Mouse (Mus musculus) spleen, embryonic (tissue): Measurements from ENCODE around the gene Hist1h2ak.
"Not testable (repeated sequence)": the region's sequence is repeated elsewhere in the genome, so short reads cannot be mapped to it uniquely, and the experiment has no call there.

Experiments used
- CTCF ChIA-PET: fragments of 350-600 bp; sonication (Branson Sonifier 250); formaldehyde crosslinking; loops from one replicate; lab custom pipeline; 2022; lab: Charles Lee

Gene Hist1h2ak

DNA sequence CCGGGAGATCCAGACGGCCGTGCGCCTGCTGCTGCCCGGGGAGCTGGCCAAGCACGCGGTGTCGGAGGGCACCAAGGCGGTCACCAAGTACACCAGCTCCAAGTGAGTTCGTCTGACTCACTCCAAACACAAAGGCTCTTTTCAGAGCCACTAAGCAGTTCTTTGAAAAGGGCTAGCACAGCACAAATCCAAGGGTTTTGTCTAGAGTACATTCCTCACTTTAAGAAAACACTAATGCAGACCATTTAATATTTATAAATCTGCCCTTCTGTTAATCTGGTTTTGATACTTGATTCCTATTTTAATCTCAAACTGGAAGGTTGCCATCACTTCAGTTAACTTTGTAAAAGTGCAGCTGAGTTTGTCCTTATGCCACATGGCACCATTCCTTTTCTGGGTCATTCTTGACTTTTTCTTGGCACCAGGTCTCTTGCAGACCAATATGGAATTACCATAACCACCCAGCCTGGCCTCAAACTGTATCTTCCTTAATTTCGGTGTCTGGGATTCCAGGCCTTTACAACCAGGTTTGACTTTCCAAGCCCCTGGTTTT, 31.2 kb downstream of the Hist1h2ak start:
- CTCF ChIA-PET: no interaction called here

DNA sequence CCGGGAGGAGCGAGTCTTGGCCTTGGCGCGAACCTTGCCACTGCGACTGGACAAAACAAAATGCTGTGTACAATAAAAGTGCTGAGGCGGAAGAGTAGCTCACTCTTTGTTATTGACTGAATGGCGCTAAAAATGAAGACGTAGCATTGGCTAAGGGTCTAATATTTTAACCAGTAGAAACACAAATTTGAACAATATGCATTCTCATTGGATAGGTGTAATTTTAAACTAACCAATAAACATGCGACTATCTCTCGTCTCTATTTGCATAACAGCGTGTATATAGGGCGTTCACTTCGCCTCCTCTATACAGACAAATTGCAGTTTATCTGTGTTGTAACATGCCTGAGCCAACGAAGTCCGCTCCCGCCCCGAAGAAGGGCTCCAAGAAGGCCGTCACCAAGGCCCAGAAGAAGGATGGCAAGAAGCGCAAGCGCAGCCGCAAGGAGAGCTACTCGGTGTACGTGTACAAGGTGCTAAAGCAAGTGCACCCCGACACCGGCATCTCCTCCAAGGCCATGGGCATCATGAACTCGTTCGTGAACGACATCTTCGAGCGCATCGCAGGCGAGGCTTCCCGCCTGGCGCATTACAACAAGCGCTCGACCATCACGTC, 31.8 kb downstream of the Hist1h2ak start, which contains the start of gene Hist1h2bm:
Gene Hist1h2bm, plus strand, starts transcription at position 288 of the 616 bp plus-strand sequence.
- CTCF ChIA-PET: not testable (repeated sequence)

DNA sequence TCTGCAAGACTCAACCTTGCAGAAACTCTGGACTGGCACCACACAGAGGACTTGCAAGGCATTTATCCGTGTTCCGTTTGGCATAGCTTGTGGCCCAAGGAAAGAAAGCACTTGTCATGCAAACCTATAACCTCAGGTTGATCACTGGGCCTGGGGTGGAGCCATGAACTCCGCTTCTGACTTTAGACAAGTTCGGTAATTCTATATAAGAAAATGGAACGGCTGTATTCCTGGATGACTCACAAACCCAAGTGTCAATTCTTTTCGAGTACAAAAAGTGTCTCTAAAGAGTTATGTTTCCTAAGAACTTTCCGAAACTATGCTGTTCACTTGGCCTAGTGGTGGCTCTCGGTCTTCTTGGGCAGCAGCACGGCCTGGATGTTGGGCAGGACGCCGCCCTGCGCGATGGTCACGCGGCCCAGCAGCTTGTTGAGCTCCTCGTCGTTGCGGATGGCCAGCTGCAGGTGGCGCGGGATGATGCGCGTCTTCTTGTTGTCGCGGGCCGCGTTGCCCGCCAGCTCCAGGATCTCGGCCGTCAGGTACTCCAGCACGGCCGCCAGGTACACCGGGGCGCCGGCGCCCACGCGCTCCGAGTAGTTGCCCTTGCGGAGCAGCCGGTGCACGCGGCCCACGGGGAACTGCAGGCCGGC, 32.4 kb downstream of the Hist1h2ak start:
- CTCF ChIA-PET: not testable (repeated sequence)

DNA sequence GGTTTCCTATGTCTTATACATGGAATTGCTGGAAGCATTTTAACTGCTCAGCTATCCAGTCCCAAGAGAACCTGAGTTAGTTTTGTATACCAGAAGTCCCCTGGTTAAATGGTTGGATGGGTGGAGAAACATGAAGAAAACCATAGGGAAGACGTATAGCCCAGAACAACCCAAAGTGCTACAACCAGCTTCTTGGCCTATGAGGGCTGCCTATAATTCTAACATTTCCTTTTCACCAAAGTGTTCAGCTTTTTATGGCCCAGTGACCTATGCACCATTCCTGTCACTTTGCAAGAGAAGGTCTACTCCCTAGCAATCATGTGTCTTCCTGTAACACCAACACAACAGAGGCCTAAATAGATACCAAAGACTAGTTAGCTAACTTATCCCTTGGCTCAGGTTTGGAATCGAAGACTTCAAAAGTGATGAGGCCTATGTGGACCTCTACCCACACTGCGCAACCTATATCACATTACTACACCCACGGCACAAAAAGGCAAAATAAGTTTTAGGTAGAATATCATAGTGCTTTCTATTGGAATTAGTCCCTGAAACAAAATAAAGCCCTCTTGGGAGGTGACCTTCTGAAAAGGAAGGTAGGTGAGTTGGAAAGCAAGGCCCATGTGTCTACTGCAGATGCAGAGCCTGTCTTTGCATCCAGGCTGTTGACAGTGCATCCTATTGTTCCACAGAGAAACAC, 35.1 kb downstream of the Hist1h2ak start:
- CTCF ChIA-PET: interaction anchor here (0.5 kb wide), 1 partner anchor 312 kb away, joined by 3 read pairs; no protein-coding TSS in a partner anchor

DNA sequence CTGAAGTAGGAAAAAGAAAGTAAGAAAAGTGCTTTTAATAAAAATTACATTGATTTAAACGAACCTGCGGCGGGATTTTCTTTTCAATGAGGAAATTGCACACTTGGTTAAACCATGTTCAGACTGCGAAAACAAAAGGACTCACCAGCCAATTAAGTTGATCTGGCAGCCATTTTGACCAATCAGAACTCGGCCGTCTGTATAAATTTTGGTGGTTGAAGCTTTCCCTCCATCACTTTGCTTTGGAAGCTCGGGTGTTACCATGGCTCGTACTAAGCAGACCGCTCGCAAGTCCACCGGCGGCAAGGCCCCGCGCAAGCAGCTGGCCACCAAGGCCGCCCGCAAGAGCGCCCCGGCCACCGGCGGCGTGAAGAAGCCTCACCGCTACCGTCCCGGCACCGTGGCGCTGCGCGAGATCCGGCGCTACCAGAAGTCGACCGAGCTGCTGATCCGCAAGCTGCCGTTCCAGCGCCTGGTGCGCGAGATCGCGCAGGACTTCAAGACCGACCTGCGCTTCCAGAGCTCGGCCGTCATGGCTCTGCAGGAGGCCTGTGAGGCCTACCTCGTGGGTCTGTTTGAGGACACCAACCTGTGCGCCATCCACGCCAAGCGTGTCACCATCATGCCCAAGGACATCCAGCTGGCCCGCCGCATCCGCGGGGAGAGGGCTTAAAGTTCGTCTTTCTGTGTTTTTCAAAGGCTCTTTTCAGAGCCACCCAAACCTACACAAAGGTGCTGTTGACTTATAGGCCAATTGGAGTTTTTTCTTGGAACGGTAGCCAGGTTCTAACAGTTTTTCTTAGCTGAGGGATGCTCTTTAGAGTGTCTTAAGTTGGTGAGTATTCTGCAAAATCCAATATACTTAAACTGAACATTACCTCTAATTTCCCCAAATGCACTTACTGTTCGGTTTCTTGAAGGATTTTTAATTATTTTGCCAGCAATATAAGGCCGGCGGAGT, 36.0 kb downstream of the Hist1h2ak start, which contains the start of gene Hist1h3h:
Gene Hist1h3h, plus strand, starts transcription at position 263 of the 961 bp plus-strand sequence.
- CTCF ChIA-PET: interaction anchor here (0.5 kb wide), 1 partner anchor 313 kb away, joined by 3 read pairs; no protein-coding TSS in a partner anchor

DNA sequence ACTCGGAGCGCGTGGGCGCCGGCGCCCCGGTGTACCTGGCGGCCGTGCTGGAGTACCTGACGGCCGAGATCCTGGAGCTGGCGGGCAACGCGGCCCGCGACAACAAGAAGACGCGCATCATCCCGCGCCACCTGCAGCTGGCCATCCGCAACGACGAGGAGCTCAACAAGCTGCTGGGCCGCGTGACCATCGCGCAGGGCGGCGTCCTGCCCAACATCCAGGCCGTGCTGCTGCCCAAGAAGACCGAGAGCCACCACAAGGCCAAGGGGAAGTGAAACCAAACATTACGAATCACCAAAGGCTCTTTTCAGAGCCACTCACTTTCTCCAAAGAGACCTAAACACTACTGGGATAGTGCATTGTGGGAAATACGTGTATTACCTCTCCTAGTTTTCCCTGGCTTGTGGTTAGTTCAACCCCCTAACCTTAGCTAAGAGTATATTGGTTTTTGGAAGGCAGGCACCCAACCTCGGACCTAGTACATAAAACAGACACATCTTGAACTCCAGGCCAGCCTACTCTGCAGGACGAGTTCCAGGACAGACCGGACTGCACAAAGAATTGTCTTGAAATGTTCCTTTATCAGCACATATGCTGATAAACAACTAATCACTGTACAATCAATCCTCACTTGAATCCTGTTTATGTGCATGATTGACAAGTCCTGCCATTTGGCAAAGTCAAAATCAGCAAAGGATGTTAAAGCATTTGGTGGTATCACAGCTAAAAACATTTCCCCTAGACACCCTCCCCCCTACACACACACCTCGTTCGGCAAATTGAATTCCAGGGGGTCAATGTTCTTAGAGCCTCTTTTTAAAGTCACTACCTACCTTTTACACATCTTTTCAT, 36.9 kb downstream of the Hist1h2ak start:
- CTCF ChIA-PET: not testable (repeated sequence)

DNA sequence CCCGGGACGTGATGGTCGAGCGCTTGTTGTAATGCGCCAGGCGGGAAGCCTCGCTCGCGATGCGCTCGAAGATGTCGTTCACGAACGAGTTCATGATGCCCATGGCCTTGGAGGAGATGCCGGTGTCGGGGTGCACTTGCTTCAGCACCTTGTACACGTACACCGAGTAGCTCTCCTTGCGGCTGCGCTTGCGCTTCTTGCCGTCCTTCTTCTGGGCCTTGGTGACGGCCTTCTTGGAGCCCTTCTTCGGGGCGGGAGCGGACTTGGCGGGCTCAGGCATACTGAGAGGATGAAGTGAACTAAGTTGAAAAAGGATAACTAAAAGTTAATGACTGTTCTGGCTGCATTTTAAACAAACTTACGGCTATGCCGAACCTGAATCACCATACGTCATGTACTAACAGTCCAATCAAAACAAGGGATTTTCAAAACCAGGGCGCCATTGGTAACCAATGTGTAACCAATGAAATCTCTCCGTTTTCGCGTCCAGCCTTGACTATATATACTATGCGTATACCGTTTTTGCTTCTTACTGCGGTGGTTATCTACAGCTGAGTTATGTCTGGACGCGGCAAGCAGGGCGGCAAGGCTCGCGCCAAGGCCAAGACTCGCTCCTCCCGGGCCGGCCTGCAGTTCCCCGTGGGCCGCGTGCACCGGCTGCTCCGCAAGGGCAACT, 37.6 kb downstream of the Hist1h2ak start, which contains the start of the genes Hist1h2bl and Hist1h2ai:
Gene Hist1h2bl, minus strand, starts transcription at position 280 of the 676 bp plus-strand sequence.
Gene Hist1h2ai, plus strand, starts transcription at position 559 of the 676 bp plus-strand sequence.
- CTCF ChIA-PET: interaction anchor here (0.6 kb wide), 1 partner anchor 328 kb away, joined by 3 read pairs; no protein-coding TSS in a partner anchor

DNA sequence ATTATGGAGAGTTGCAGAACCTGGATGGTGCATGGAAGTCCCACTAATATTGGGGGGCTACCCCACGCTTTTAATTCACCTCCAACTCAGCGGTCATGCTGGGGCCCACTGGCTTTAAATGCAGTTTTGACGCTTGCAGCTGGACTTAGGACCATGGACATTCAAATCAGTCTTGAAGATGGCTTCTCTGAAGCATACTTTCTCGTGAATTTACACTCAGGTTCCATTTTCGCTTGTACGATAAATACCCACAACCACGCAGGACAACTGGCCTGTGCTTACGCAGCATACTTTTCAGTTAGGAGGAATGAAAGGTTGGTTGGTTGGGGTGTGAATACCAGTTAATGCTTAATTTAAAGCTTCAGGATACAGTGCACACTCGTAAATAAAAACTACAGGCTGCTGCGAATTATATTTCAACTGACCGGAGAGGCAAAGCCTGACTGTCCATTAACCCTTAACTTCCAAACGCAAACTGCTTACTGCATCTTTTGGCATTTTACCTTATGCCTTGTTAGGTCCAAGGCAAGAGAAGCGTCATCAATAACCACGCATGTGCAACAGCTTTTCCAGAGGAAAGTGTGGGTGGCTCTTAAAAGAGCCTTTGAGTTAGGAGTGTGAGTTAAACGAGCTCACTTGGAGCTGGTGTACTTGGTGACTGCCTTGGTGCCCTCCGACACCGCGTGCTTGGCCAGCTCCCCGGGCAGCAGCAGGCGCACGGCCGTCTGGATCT, 38.3 kb downstream of the Hist1h2ak start:
- CTCF ChIA-PET: interaction anchor here (0.6 kb wide), 2 partner anchors 328 to 337 kb away, joined by 3 read pairs; no protein-coding TSS in a partner anchor

DNA sequence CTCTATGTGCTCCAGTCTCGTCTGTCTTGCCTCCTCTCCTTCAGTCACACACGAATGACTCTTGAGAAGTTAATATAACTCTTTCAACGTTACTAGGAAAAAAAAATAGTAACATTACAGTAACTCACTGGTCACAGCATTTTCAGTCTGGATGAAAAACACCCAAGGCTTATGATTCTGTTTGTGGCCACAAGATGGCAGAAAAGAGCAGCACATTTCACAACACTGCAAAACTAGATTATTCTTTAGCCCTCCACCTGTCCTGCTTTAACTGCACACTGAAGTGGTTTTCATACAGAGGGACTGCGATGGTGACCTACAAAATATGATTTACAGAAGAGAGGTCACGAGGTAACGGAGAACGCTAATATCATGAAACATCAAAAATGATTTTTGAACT, 38.9 kb downstream of the Hist1h2ak start:
- CTCF ChIA-PET: no interaction called here

DNA sequence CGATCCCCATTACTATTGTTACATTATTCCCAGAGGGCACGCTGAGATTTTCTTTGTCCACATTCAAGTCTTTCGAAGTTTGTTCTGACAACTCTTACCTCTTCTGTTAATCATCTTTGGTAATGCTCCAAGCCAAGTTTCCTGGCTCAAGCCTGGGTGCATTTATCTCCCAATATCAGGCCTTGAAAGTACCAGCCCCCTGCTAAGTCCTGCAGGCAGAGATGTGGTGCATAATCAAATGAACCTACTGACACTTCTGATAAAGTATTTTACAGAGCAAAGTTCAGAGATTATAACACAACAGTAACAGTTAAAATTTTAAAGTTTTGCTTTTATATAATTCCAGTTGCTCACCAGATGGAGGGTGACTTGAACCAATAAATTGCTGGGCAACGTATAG, 41.9 kb downstream of the Hist1h2ak start:
- CTCF ChIA-PET: no interaction called here

DNA sequence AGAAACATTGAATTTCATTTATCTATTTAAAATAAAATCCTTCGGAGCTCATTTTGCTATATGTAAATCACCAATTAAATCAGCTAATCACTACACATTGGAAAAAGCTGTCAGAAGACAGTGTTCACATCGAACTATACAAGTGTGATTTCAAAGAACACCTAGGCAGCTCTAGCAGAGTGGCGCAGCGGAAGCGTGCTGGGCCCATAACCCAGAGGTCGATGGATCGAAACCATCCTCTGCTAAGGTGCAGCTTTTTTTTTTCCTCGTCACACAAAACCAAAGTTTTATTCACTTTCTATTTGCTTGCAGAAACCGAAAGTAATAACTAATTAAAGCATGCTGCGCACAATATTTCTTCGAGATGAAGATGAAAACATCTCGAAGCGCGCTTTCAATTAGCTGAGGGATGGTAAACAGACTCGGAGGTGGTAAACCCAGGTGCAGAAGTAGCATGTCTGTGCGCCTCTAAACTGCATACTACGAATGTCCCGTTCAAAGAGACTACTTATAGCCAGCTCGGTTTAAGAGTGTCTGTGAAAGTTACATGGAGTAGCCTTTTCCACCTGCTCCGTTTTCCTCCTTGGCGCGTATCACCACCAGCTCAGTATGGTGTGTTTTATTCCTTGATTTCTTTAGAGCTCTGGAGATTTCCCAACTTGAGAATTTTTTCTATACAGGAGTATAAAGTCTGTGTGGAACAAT, 42.7 kb downstream of the Hist1h2ak start:
- CTCF ChIA-PET: interaction anchor here (0.6 kb wide), 1 partner anchor 71 kb away, joined by 3 read pairs; no protein-coding TSS in a partner anchor

DNA sequence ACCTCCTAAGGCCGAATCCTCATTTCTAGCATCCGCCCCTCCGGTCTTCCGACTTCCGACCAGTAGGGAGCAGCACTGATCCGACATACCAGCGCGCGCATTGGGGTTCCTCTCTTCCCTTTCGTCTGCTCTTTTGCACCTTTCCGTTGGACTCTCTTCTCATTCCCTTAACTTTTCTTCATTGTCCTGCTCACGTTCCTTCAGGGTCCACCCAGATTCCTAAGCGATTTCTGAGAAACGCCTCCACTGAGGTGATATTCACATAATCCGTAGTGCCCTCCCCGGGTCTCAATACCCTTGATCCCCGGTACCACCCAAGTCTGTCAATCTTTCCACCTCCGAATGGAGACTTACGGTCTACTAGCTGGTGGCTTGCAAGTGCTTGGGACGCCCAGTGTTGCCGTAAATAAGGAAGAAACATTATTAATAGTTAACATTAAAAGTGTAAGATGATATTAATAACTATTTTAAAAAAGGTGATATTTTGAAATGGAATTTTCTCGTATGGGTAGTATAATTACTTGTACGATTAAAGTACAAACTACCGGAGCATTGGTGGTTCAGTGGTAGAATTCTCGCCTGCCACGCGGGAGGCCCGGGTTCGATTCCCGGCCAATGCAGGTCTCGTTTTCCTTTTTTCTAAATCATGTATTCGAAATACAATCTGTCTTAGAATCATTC, 43.5 kb downstream of the Hist1h2ak start:
- CTCF ChIA-PET: interaction anchor here (0.6 kb wide), 1 partner anchor 72 kb away, joined by 3 read pairs; no protein-coding TSS in a partner anchor

DNA sequence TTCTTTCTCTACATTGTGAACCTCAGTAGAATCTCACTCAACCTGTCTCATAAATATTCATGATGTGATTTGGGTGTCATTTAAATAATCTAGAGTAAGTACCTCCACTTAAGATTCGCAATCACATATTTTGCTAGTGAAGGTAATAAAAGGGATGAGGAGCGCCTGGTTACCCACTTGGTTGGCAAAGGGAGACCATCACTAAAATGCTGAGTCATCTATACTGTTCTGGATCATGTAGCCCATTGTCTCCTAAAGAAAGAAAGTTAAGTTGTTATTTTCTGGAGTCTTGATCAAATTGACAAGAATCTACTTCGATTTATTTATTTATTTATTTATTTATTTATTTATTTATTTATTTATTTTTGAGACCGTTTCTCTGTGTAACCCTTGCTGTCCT, 47.0 kb downstream of the Hist1h2ak start:
- CTCF ChIA-PET: no interaction called here
